Mouse (Mus musculus): ENCODE results near the gene Atm. TPM values are rescaled to one million over a fixed set of nuclear protein-coding genes. Genes with fewer than 3 reads are reported as not detected.
A peak's percentile ranks its signal among the peaks of the same experiment; 100 is the strongest.

Atm gene
- polyA plus RNA-seq, 1 experiment = 1.5 TPM

DNA sequence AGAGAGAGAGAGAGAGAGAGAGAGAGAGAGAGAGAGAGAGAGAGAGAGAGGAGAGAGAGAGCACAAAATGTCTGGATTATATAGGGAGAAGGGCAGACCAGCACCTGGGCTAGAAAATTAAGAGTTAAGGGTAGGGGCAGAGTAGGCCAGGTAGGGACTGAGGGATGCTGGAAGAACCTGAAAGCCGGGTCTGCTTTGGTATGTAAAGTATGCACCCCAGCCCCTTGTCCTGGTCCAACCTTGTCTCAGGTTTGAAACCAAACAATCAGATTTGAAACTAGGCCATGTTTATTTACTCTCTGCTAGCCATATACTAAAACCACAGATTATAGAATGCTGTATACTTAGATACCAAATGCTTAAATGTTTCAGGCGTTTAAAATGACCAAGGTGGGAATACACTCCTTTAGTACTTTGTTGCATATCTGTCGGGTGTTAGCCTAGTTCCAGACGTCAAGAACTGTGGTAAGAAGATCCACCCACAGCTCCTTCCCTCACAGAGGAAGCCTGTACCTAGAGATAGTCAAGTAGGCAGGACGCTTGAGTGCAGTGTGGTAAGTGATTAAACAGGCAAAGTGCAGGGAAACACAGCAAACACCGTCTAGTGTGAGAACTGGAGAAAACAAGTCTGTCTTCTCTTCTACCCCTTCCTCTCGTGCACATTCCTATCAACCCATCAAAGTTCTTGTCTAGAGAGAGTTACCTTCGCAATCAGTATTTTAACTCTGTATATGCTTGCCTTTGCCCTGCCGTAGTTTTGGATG, 114.2 kb downstream of the Atm start:
- Histone ChIP-seq H3K4me1 (ENCODE audit: control insufficient read depth, insufficient read depth, low read length) (no peaks in the 10 kb centered on the region), H3K4me3 (replicated peaks; ENCODE audit: extremely low read depth, low read depth, low read length) (no peak overlapping the region)
- no peak for DNase-seq
- TF ChIP-seq CTCF (IDR thresholded peaks at IDR 0.05; ENCODE audit: insufficient read depth, low read length) (no peak), POLR2A (IDR thresholded peaks at IDR 0.05; ENCODE audit: borderline replicate concordance, extremely low read depth, low read depth, low read length) (no peak)
- WGBS = 43% methylated on average over 9 of the region's 9 CpGs

DNA sequence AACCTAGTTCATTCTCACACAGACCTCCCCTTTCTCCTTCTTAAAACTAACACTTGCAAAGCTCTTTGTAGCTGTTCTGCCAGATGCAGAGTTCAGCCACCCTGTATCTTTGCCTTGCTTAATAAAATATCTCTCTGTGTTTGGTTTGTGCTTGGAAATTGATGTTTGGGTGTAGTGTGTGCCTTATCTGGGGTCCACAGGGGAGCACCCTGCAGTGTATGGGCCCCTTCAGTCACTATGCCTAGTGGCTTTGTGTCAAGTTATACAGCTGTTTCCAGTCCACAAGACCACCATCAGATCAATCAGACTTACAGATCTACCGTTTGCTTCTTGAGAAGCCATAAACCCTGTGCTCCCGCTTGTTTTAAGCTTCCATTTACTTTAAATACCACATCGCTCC, 127.1 kb downstream of the Atm start:
- WGBS = 90% methylated on average over 3 of the region's 3 CpGs
- TF ChIP-seq POLR2A (IDR thresholded peaks at IDR 0.05; ENCODE audit: borderline replicate concordance, extremely low read depth, low read depth, low read length) (no peak), CTCF (IDR thresholded peaks at IDR 0.05; ENCODE audit: insufficient read depth, low read length) (no peak)
- no peaks in the 10 kb centered on the region for H3K4me1 ChIP-seq (ENCODE audit: control insufficient read depth, insufficient read depth, low read length)
- H3K4me3 ChIP-seq (replicated peaks; ENCODE audit: extremely low read depth, low read depth, low read length) = no peak overlapping the region
- DNase-seq = no peak

DNA sequence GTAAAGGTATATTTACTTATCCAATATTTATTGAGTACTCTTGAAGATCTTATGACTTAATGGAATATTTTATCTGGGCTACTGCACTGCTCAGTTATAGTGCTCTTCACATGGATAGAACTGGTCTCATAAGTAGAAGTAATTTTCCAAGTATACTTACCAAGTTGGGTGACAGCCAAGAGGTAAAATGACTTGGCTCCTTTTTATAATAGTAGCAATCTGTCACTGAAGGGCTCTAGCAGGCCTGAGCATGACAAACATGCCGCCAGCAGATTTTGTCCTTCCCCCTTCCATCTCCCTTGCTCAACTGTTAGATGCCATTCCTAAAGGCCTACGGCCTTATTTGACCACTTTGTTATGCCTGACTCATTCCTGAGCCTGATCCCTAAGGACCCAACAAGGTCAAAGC, 127.6 kb downstream of the Atm start:
- 47% methylated on average over 2 of the region's 2 CpGs for WGBS
- Histone ChIP-seq H3K4me3 (replicated peaks; ENCODE audit: extremely low read depth, low read depth, low read length) (no peak overlapping the region), H3K4me1 (ENCODE audit: control insufficient read depth, insufficient read depth, low read length) (no peaks in the 10 kb centered on the region)
- DNase-seq = no peak
- no peak for TF ChIP-seq CTCF (IDR thresholded peaks at IDR 0.05; ENCODE audit: insufficient read depth, low read length)
- TF ChIP-seq POLR2A (IDR thresholded peaks at IDR 0.05; ENCODE audit: borderline replicate concordance, extremely low read depth, low read depth, low read length) = no peak

DNA sequence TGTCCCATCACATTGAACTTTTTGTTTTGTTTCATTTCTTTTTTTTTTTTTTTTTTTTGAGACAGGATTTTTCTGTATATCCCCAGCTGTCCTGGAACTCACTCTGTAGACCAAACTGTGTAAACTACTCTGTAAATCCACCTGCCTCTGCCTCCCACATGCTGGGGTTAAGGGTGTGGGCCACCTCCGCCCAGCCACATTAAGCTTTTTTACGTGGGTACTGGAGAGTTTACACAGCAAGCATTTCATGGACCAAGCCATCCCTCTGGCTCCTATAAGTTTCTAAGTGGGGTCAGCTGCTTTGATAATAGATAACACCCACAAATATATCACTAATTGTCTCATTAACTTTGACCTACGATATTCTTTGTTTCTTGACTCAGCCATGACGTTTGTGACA, 128.0 kb downstream of the Atm start:
- DNase-seq = no peak
- WGBS = 66% methylated on average over 4 of the region's 4 CpGs
- no peak for TF ChIP-seq POLR2A (IDR thresholded peaks at IDR 0.05; ENCODE audit: borderline replicate concordance, extremely low read depth, low read depth, low read length)
- TF ChIP-seq CTCF (IDR thresholded peaks at IDR 0.05; ENCODE audit: insufficient read depth, low read length) = no peak
- Histone ChIP-seq H3K4me3 (replicated peaks; ENCODE audit: extremely low read depth, low read depth, low read length) (no peak overlapping the region), H3K4me1 (ENCODE audit: control insufficient read depth, insufficient read depth, low read length) (no peaks in the 10 kb centered on the region)

DNA sequence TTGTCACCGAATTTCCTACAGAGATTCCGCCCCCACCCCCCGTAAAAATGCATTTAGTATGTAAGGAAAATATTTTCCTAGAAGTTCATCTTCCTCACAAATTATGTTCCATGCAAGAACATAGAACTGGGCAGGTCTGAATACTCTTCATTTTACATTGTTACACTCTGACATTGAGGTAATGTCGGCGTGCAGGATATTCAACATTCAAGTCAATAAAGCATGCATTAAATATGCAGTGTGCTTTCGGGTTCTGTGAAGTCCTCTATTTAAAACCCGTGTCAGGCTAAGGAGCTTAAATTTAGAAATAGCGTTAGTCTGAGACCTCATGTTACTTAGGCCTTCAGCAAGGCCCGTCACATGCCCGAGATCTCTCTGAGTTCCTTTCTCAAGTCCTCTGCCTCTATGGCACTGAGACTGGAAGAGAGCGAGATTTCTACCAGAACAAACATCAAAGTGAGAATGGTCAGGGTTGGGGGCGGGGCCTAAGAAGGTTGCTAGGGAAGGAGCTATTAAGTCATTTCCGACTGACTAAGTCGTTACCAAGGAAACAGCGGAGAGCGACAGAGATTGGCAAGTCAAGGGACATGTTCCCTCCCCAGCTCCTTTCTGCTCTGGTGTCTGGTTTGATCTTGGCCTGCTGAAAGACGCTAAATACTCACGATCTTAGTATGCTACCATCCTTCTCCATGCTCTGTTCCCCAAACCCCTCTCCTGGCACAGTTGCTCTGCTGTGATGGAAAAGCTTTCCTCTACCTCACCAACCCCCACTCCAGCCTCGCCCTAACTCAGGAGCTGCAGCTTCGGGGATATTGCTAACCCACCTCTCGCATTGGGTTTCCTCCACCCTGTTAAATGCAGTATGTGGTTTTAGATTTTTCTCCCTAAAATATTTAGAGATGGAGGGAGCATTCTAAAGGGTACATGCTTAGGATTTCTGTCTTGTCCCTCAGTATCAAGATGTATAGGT, 131.5 kb downstream of the Atm start:
- Histone ChIP-seq H3K4me3 (replicated peaks; ENCODE audit: extremely low read depth, low read depth, low read length) (peak overlapping the region; percentile 40), H3K4me1 (ENCODE audit: control insufficient read depth, insufficient read depth, low read length) (peaks cover 7% of the 10 kb centered on the region)
- 25% methylated on average over 21 of the region's 21 CpGs for WGBS
- TF ChIP-seq POLR2A (IDR thresholded peaks at IDR 0.05; ENCODE audit: borderline replicate concordance, extremely low read depth, low read depth, low read length) = peak; percentile 45; the same call in 1 of the 2 replicates
- TF ChIP-seq CTCF (IDR thresholded peaks at IDR 0.05; ENCODE audit: insufficient read depth, low read length) = no peak
- peak; percentile 50 for DNase-seq

DNA sequence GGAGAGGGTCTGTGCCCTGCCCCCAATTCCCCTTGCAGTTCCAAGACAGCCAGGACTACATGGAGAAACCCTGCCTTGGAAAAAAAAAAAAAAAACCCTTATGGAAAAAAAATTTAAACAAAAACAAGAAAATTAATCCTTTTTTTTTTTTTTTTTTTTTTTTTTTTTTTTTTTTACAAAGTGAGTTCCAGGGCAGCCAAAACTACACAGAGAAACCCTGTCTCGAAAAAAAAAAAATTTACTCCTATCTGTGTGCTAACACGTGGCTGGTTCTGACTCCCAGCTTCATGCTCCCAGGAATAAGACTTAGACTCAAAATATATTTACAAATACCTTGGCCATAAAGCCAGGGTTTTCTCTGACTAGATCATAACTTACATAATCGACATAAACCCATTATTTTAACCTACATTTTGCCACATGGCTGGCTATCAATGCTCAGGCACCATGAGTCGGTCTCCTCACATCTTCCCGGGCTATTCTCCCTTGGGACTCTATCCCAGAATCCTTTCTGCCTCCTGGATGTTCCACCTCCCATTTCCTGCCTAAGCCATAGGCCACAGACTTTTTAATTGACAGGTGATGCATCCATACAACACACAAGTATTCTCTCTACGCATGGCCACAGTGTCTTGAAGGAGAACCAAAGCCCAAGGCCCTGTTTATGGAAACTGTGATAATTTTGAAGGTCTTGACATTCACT, 132.3 kb downstream of the Atm start:
- DNase-seq = no peak
- Histone ChIP-seq H3K4me3 (replicated peaks; ENCODE audit: extremely low read depth, low read depth, low read length) (no peak overlapping the region), H3K4me1 (ENCODE audit: control insufficient read depth, insufficient read depth, low read length) (peaks cover 7% of the 10 kb centered on the region)
- TF ChIP-seq CTCF (IDR thresholded peaks at IDR 0.05; ENCODE audit: insufficient read depth, low read length) (no peak), POLR2A (IDR thresholded peaks at IDR 0.05; ENCODE audit: borderline replicate concordance, extremely low read depth, low read depth, low read length) (no peak)
- WGBS = 78% methylated on average over 6 of the region's 6 CpGs

DNA sequence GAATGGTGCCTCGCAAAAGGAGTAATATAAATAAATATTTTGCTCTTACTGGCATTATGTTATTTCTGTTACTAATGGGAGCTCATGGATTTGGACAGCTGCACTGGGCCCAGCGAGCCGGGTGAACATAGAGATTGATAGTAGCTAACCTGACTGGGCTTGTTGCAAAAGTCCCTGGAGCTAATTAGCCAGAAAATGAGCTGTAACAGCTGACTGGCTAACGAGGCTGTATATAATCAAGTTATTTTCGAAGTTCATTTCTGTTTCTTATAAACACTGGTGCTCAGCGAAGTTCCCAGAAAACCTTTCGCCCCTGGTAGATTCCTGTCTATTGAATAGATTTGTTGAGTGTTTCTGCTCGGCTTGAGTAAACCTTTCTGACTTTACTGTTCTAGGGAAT, 133.5 kb downstream of the Atm start:
- Histone ChIP-seq H3K4me1 (ENCODE audit: control insufficient read depth, insufficient read depth, low read length) (peaks cover 7% of the 10 kb centered on the region), H3K4me3 (replicated peaks; ENCODE audit: extremely low read depth, low read depth, low read length) (no peak overlapping the region)
- WGBS = 67% methylated on average over 8 of the region's 8 CpGs
- no peak for DNase-seq
- TF ChIP-seq CTCF (IDR thresholded peaks at IDR 0.05; ENCODE audit: insufficient read depth, low read length) (no peak), POLR2A (IDR thresholded peaks at IDR 0.05; ENCODE audit: borderline replicate concordance, extremely low read depth, low read depth, low read length) (no peak)

DNA sequence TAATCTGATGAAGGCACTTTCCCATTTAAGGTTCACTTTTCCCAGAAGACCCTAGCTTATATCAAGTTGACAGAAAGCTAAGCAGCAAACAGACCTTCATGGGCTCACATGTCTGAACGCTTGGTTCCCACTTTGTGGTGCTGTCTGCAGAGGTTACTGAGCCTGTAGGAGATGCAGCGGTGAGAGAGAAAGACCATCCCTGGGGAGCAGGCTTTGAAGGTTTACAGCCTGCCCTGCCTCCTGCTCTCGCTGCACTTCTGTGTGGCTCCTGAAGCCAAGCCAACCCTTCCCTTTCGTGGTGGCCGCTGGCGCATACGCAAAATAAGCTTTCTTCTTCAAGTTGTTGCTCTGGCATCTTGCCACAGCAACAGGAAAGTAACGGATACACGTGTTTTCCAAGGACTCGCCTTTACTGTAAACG, 134.2 kb downstream of the Atm start, which contains the start of gene 4930550C14Rik:
Gene 4930550C14Rik (plus strand): TSS at position 35 of the 421 bp plus-strand sequence.
- Histone ChIP-seq H3K4me1 (ENCODE audit: control insufficient read depth, insufficient read depth, low read length) (peaks cover 7% of the 10 kb centered on the region), H3K4me3 (replicated peaks; ENCODE audit: extremely low read depth, low read depth, low read length) (peak within 1 kb of the TSS; percentile 49)
- TF ChIP-seq POLR2A (IDR thresholded peaks at IDR 0.05; ENCODE audit: borderline replicate concordance, extremely low read depth, low read depth, low read length) = no peak
- no peak for TF ChIP-seq CTCF (IDR thresholded peaks at IDR 0.05; ENCODE audit: insufficient read depth, low read length)
- DNase-seq = peak; percentile 48
- WGBS = 10% methylated on average over 11 of the region's 11 CpGs

DNA sequence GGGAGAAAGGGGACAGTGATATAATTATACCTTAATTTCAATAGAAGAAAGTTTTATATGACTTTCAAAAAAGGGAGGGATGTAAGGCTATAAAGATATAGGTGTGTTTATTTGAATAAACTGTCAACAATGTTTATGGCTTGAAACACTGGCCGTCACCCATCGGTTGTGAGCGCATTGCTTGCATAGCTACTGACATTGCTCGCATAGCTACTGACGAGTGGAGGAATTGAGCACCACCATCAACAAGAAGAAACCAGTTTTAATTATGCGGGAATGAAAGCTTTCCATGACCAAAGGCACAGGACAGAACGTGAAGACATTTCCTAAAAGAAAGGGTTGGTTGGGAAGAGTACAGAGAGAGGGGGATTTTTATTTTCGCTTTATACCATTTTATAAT, 135.4 kb downstream of the Atm start:
- no peak for DNase-seq
- Histone ChIP-seq H3K4me1 (ENCODE audit: control insufficient read depth, insufficient read depth, low read length) (peaks cover 7% of the 10 kb centered on the region), H3K4me3 (replicated peaks; ENCODE audit: extremely low read depth, low read depth, low read length) (no peak overlapping the region)
- WGBS = 88% methylated on average over 8 of the region's 8 CpGs
- no peak for TF ChIP-seq POLR2A (IDR thresholded peaks at IDR 0.05; ENCODE audit: borderline replicate concordance, extremely low read depth, low read depth, low read length)

All from lung, adult 2 months (tissue).